Mouse (Mus musculus) heart, postnatal 0 days (tissue): ENCODE results near the gene Spry1.

Source experiments
- CTCF ChIP-seq: IDR thresholded peaks from 2 replicates; pipeline ENCODE4 v1.5.1; 2016; ENCODE audit warnings: antibody characterized with exemption, control low read depth, low read depth
- EP300 ChIP-seq: IDR thresholded peaks from 2 replicates; pipeline ENCODE4 v1.6.1; 2016; ENCODE audit warnings: antibody characterized with exemption, low read depth

GRCm38 (mm10) chr3:37603541-37603940 lies 36.2 kb upstream of the Spry1 start:
- TF ChIP-seq CTCF (no peak), EP300 (no peak)
